Comparison of ENCODE assay signal across 8 mouse cellular contexts in the genomic region with DNA sequence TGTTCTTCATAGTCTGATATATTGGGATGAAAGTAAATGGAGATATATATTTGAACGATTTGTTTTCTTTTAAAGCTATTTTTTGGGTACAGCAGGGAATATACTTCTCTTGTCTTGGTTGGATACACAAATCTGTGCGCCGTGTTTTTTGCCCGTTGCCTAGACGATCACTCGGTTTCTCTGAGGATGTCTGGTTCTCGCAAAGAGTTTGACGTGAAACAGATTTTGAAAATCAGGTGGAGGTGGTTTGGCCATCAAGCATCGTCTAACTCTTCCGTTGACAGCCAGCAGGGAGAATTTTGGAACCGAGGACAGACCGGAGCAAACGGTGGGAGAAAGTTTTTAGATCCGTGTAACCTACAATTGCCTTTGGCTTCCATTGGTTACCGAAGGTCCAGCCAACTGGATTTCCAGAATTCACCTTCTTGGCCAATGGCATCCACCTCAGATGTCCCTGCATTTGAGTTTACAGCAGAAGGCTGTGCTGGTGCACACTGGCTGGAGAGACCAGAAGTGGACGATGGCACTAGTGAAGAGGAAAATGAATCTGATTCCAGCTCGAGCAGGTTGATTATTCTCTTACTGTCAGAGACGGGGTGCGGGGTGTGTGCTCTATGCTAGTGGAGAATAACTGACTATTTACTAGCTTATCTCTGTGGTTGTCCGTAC. TPM values are rescaled to one million over a fixed set of nuclear protein-coding genes. Genes with fewer than 3 reads are reported as not detected.
DNase-seq lines count a peak whose midpoint lies in the region; ATAC-seq and TF ChIP-seq lines count a peak whose summit lies in the region.

No protein-coding gene starts in this region.

- DNase-seq in lung, postnatal 0 days (ENCODE audit: low spot score) = no peak
- no peak for DNase-seq in lung, postnatal 10 days
- DNase-seq in thymus, postnatal 36 days = no peak
- no peak for DNase-seq in gastrocnemius, adult 18-20 months (ENCODE audit: low spot score)

- 36% methylated on average over 20 of the region's 20 CpGs for WGBS in lung, postnatal 0 days
- WGBS in embryonic facial prominence, embryonic 15.5 days = 19% methylated on average over 20 of the region's 20 CpGs
- 31% methylated on average over 20 of the region's 20 CpGs for WGBS in intestine, postnatal 0 days
- 7% methylated on average over 20 of the region's 20 CpGs for WGBS in midbrain, embryonic 12.5 days

- H3K9me3 ChIP-seq in lung, postnatal 0 days (ENCODE audit: low read length) = no peaks in the 10 kb centered on the region
- H3K9me3 ChIP-seq in embryonic facial prominence, embryonic 15.5 days (replicated peaks) = no peaks in the 10 kb centered on the region
- H3K9me3 ChIP-seq in intestine, postnatal 0 days (ENCODE audit: control insufficient read depth) = no peaks in the 10 kb centered on the region
- H3K9me3 ChIP-seq in midbrain, embryonic 12.5 days = no peaks in the 10 kb centered on the region

- H3K36me3 ChIP-seq in lung, postnatal 0 days (ENCODE audit: insufficient read depth, low read length) = no peaks in the 10 kb centered on the region
- no peaks in the 10 kb centered on the region for H3K36me3 ChIP-seq in embryonic facial prominence, embryonic 15.5 days
- H3K36me3 ChIP-seq in intestine, postnatal 0 days (ENCODE audit: control insufficient read depth, insufficient read depth) = no peaks in the 10 kb centered on the region; the same call in 1 of the 2 replicates
- H3K36me3 ChIP-seq in midbrain, embryonic 12.5 days = no peaks in the 10 kb centered on the region

- no peaks in the 10 kb centered on the region for H3K4me1 ChIP-seq in lung, postnatal 0 days (ENCODE audit: insufficient read depth, low read depth, low read length)
- peaks cover 10% of the 10 kb centered on the region; the same call in 1 of the 2 replicates for H3K4me1 ChIP-seq in embryonic facial prominence, embryonic 15.5 days
- H3K4me1 ChIP-seq in intestine, postnatal 0 days (replicated peaks; ENCODE audit: control insufficient read depth, insufficient read depth, low read length) = no peaks in the 10 kb centered on the region
- H3K4me1 ChIP-seq in midbrain, embryonic 12.5 days = peaks cover 15% of the 10 kb centered on the region; the same call in 1 of the 2 replicates

- H3K9ac ChIP-seq in lung, postnatal 0 days (replicated peaks; ENCODE audit: low read depth) = no peak overlapping the region
- no peak overlapping the region; the same call in 1 of the 2 replicates for H3K9ac ChIP-seq in embryonic facial prominence, embryonic 15.5 days
- H3K9ac ChIP-seq in intestine, postnatal 0 days (ENCODE audit: low read depth, low read length) = no peak overlapping the region
- H3K9ac ChIP-seq in midbrain, embryonic 12.5 days (replicated peaks) = peak overlapping the region; percentile 65

- TF ChIP-seq CTCF in lung, postnatal 0 days (IDR thresholded peaks at IDR 0.05) = no peak
- no peak for TF ChIP-seq CTCF in intestine, postnatal 0 days (IDR thresholded peaks at IDR 0.05; ENCODE audit: low read depth)

- peak overlapping the region; percentile 24; the same call in 1 of the 2 replicates for H3K4me3 ChIP-seq in lung, postnatal 0 days (ENCODE audit: low read depth, low read length)
- peak overlapping the region; percentile 34 for H3K4me3 ChIP-seq in embryonic facial prominence, embryonic 15.5 days (replicated peaks)
- peak overlapping the region; percentile 31 for H3K4me3 ChIP-seq in intestine, postnatal 0 days (ENCODE audit: low read depth, low read length)
- H3K4me3 ChIP-seq in midbrain, embryonic 12.5 days = peak overlapping the region; percentile 56

- no peak for TF ChIP-seq EP300 in lung, postnatal 0 days (IDR thresholded peaks at IDR 0.05)

- no peak overlapping the region for H3K27ac ChIP-seq in lung, postnatal 0 days (ENCODE audit: low read length)
- no peak overlapping the region for H3K27ac ChIP-seq in embryonic facial prominence, embryonic 15.5 days (replicated peaks)
- H3K27ac ChIP-seq in intestine, postnatal 0 days (ENCODE audit: low read depth, low read length) = no peak overlapping the region
- peak overlapping the region; percentile 85 for H3K27ac ChIP-seq in midbrain, embryonic 12.5 days (replicated peaks)

- no peak for ATAC-seq in lung, postnatal 0 days
- no peak for ATAC-seq in embryonic facial prominence, embryonic 15.5 days (ENCODE audit: insufficient number of reproducible peaks, low FRiP score, low TSS enrichment, low read depth)
- no peak for ATAC-seq in intestine, postnatal 0 days
- peak; percentile 39 for ATAC-seq in midbrain, embryonic 12.5 days (ENCODE audit: low FRiP score, low read depth)
- ATAC-seq in monocyte, adult 5-6 weeks (replicated peaks; ENCODE audit: insufficient number of reproducible peaks, low FRiP score, low TSS enrichment, poor library complexity, severe bottlenecking) = no peak

- H3K4me2 ChIP-seq in lung, postnatal 0 days (replicated peaks; ENCODE audit: low read depth, low read length) = peak overlapping the region; percentile 43
- peak overlapping the region; percentile 57 for H3K4me2 ChIP-seq in embryonic facial prominence, embryonic 15.5 days (replicated peaks)
- peak overlapping the region; percentile 65 for H3K4me2 ChIP-seq in intestine, postnatal 0 days (replicated peaks; ENCODE audit: low read depth)
- peak overlapping the region; percentile 75 for H3K4me2 ChIP-seq in midbrain, embryonic 12.5 days (replicated peaks)

- no peaks in the 10 kb centered on the region for H3K27me3 ChIP-seq in lung, postnatal 0 days (replicated peaks; ENCODE audit: insufficient read depth, low read length)
- no peaks in the 10 kb centered on the region for H3K27me3 ChIP-seq in embryonic facial prominence, embryonic 15.5 days
- no peaks in the 10 kb centered on the region for H3K27me3 ChIP-seq in intestine, postnatal 0 days (replicated peaks; ENCODE audit: control insufficient read depth, insufficient read depth, low read length)
- H3K27me3 ChIP-seq in midbrain, embryonic 12.5 days = no peaks in the 10 kb centered on the region

RNA-seq across cellular contexts. Expression of a gene that starts 24.0 kb away (rescaled TPM):
- polyA plus RNA-seq in lung, postnatal 0 days (2015; fragmentation: Nextera tagmentation; extraction: Ambion mirVana) = 69.3 and 72.0 TPM in 2 replicates
- polyA plus RNA-seq in embryonic facial prominence, embryonic 15.5 days (2015; fragmentation: Nextera tagmentation; extraction: Ambion mirVana) = 20.2 and 22.6 TPM in 2 replicates
- polyA plus RNA-seq in intestine, postnatal 0 days (2015; fragmentation: Nextera tagmentation; extraction: Ambion mirVana) = 7.7 and 8.1 TPM in 2 replicates
- polyA plus RNA-seq in midbrain, embryonic 12.5 days (2016; fragmentation: Nextera tagmentation; extraction: Ambion mirVana) = 27.2 and 29.8 TPM in 2 replicates
- total RNA-seq in gastrocnemius, adult 18-20 months (2021) = 1 to 10 TPM; 3.6 to 5.2 TPM
- 73.5 to 108 TPM (median 98.7 TPM) in 3 replicates for total RNA-seq in monocyte, adult 5-6 weeks (2017)

RNA-seq across cellular contexts. Expression of a gene that starts 39.4 kb away (rescaled TPM):
- polyA plus RNA-seq in lung, postnatal 0 days (2015; fragmentation: Nextera tagmentation; extraction: Ambion mirVana) = 1.9 TPM in 2 replicates
- 0.45 and 0.94 TPM in 2 replicates for polyA plus RNA-seq in embryonic facial prominence, embryonic 15.5 days (2015; fragmentation: Nextera tagmentation; extraction: Ambion mirVana)
- 1.0 and 1.4 TPM in 2 replicates for polyA plus RNA-seq in intestine, postnatal 0 days (2015; fragmentation: Nextera tagmentation; extraction: Ambion mirVana)
- 0.18 TPM in 1 of 2 replicates, not detected in the other for polyA plus RNA-seq in midbrain, embryonic 12.5 days (2016; fragmentation: Nextera tagmentation; extraction: Ambion mirVana)
- total RNA-seq in gastrocnemius, adult 18-20 months (2021) = not detected
- total RNA-seq in monocyte, adult 5-6 weeks (2017) = 69.7 to 98.1 TPM (median 80.6 TPM) in 3 replicates
